Mouse (Mus musculus) MEL (cell line): ENCODE measurements around the gene Gm42957. TPM values are rescaled to one million over a fixed set of nuclear protein-coding genes. Genes with fewer than 3 reads are reported as not detected.

Experiments
- DNase-seq: peaks from one replicate; pipeline ENCODE4 v3.0.0; 2011; ENCODE audit warnings: low read depth, low spot score
- H3K27ac ChIP-seq: 2 replicates; pipeline ENCODE4 v1.5.1; 2012; ENCODE audit warnings: low read depth, mild to moderate bottlenecking, control low read depth, low read length, moderate library complexity; ENCODE audit not compliant: control insufficient read depth
- H3K27me3 ChIP-seq, 2 experiments: fragments of 150-350 bp in 1 of 2; sonication (generic) in 1 of 2; 2 replicates each; pipeline ENCODE4 v1.6.1; 2012; ENCODE audit warnings: low read length in 2 of 2, mild to moderate bottlenecking in 2 of 2, improper control_type of control experiment in 1 of 2, moderate library complexity in 1 of 2; ENCODE audit not compliant: insufficient read depth in 2 of 2, control insufficient read depth in 1 of 2
- H3K36me3 ChIP-seq, 2 experiments: 2 replicates each; pipeline ENCODE4 v1.6.1; 2012 to 2014; ENCODE audit warnings: low read length in 2 of 2, improper control_type of control experiment in 1 of 2, inconsistent platforms in 1 of 2, mild to moderate bottlenecking in 1 of 2; ENCODE audit not compliant: insufficient read depth in 2 of 2, control insufficient read depth in 1 of 2
- H3K4me1 ChIP-seq, 2 experiments: fragments of 150-350 bp in 1 of 2; sonication (generic) in 1 of 2; 2 replicates each; pipeline ENCODE4 v1.6.1; 2012; ENCODE audit warnings: low read length in 2 of 2, improper control_type of control experiment in 1 of 2, mild to moderate bottlenecking in 1 of 2; ENCODE audit not compliant: insufficient read depth in 2 of 2, control insufficient read depth in 1 of 2
- H3K4me3 ChIP-seq, 2 experiments: fragments of 150-350 bp in 1 of 2; sonication (generic) in 1 of 2; 2 replicates each; pipeline ENCODE4 v1.5.1; 2012; ENCODE audit warnings: low read depth in 2 of 2, low read length in 2 of 2, mild to moderate bottlenecking in 2 of 2, moderate library complexity in 2 of 2, control low read depth in 1 of 2, improper control_type of control experiment in 1 of 2; ENCODE audit not compliant: control insufficient read depth in 1 of 2, insufficient read depth in 1 of 2
- H3K79me2 ChIP-seq: 2 replicates; pipeline ENCODE4 v1.6.1; 2012; ENCODE audit warnings: mild to moderate bottlenecking, low read length, moderate library complexity; ENCODE audit not compliant: control insufficient read depth, poor library complexity, insufficient read depth
- H3K9ac ChIP-seq: 2 replicates; pipeline ENCODE4 v1.6.1; 2012; ENCODE audit warnings: low read depth, mild to moderate bottlenecking, control low read depth, low read length, moderate library complexity; ENCODE audit not compliant: control insufficient read depth, poor library complexity, severe bottlenecking
- H3K9me3 ChIP-seq: fragments of 150-350 bp; sonication (generic); replicated peaks from 2 replicates; pipeline ENCODE4 v1.6.1; 2012; ENCODE audit warnings: mild to moderate bottlenecking, low read length, improper control_type of control experiment, moderate library complexity; ENCODE audit not compliant: insufficient read depth
- BHLHE40 ChIP-seq: IDR thresholded peaks from 2 replicates; pipeline ENCODE4 v1.6.1; 2012; ENCODE audit warnings: low read depth, mild to moderate bottlenecking, inconsistent platforms, low read length, improper control_type of control experiment, borderline replicate concordance
- CHD1 ChIP-seq: IDR thresholded peaks from 2 replicates; pipeline ENCODE4 v1.6.1; 2012; ENCODE audit warnings: low read depth, mild to moderate bottlenecking, inconsistent platforms, low read length, improper control_type of control experiment
- CTCF ChIP-seq, 3 experiments: IDR thresholded peaks in 2 of 3; conservative IDR thresholded peaks in 1 of 3; 2 replicates each; pipeline ENCODE4 v1.5.1; 2011 to 2012; ENCODE audit warnings: low read length in 3 of 3, low read depth in 2 of 3, mild to moderate bottlenecking in 2 of 3, improper control_type of control experiment in 1 of 3, inconsistent platforms in 1 of 3, mixed read lengths in 1 of 3, moderate library complexity in 1 of 3; ENCODE audit not compliant: control insufficient read depth in 1 of 3, insufficient read depth in 1 of 3, poor library complexity in 1 of 3, severe bottlenecking in 1 of 3
- E2F4 ChIP-seq: IDR thresholded peaks from 2 replicates; pipeline ENCODE4 v1.6.1; 2011; ENCODE audit warnings: low read depth, low read length, improper control_type of control experiment, borderline replicate concordance
- ELF1 ChIP-seq: IDR thresholded peaks from 2 replicates; pipeline ENCODE4 v1.6.1; 2014; ENCODE audit warnings: low read depth, mild to moderate bottlenecking, inconsistent platforms, low read length, improper control_type of control experiment, moderate library complexity
- EP300 ChIP-seq, 2 experiments: IDR thresholded peaks; 2 replicates each; pipeline ENCODE4 v1.6.1; 2011; ENCODE audit warnings: improper control_type of control experiment in 2 of 2, low read length in 2 of 2, low read depth in 1 of 2, mild to moderate bottlenecking in 1 of 2
- ETS1 ChIP-seq: IDR thresholded peaks from 2 replicates; pipeline ENCODE4 v1.6.1; 2012; ENCODE audit warnings: low read depth, mild to moderate bottlenecking, inconsistent platforms, low read length, improper control_type of control experiment, moderate library complexity
- GABPA ChIP-seq: IDR thresholded peaks from 2 replicates; pipeline ENCODE4 v1.6.1; 2012; ENCODE audit warnings: low read depth, mild to moderate bottlenecking, inconsistent platforms, low read length, improper control_type of control experiment, moderate library complexity
- GATA1 ChIP-seq: IDR thresholded peaks from 2 replicates; pipeline ENCODE4 v1.6.1; 2011; ENCODE audit warnings: low read depth, low read length, improper control_type of control experiment
- JUND ChIP-seq: IDR thresholded peaks from 2 replicates; pipeline ENCODE4 v1.6.1; 2011; ENCODE audit warnings: low read depth, mild to moderate bottlenecking, improper control_type of control experiment, low read length
- MAFK ChIP-seq: IDR thresholded peaks from 2 replicates; pipeline ENCODE4 v1.6.1; 2011; ENCODE audit warnings: low read depth, mild to moderate bottlenecking, low read length, improper control_type of control experiment, borderline replicate concordance
- MAX ChIP-seq: IDR thresholded peaks from 2 replicates; pipeline ENCODE4 v1.6.1; 2011; ENCODE audit warnings: low read length, improper control_type of control experiment
- MAZ ChIP-seq: IDR thresholded peaks from 2 replicates; pipeline ENCODE4 v1.6.1; 2012; ENCODE audit warnings: low read depth, mild to moderate bottlenecking, inconsistent platforms, low read length, improper control_type of control experiment
- MEF2A ChIP-seq: IDR thresholded peaks from 2 replicates; pipeline ENCODE4 v1.6.1; 2014; ENCODE audit warnings: low read depth, mild to moderate bottlenecking, inconsistent platforms, low read length, improper control_type of control experiment; ENCODE audit not compliant: poor library complexity, insufficient replicate concordance, severe bottlenecking; ENCODE audit errors: extremely low read depth
- MXI1 ChIP-seq: IDR thresholded peaks from 2 replicates; pipeline ENCODE4 v1.6.1; 2011; ENCODE audit warnings: mild to moderate bottlenecking, low read depth, low read length, improper control_type of control experiment
- MYB ChIP-seq: IDR thresholded peaks from 2 replicates; pipeline ENCODE4 v1.6.1; 2011; ENCODE audit warnings: mild to moderate bottlenecking, low read depth, low read length, improper control_type of control experiment
- MYC ChIP-seq: IDR thresholded peaks from 2 replicates; pipeline ENCODE4 v1.6.1; 2011; ENCODE audit warnings: low read depth, mild to moderate bottlenecking, low read length, improper control_type of control experiment, moderate library complexity
- NELFE ChIP-seq: IDR thresholded peaks from 2 replicates; pipeline ENCODE4 v1.6.1; 2011; ENCODE audit warnings: low read depth, low read length, improper control_type of control experiment
- NRF1 ChIP-seq: IDR thresholded peaks from 2 replicates; pipeline ENCODE4 v1.6.1; 2014; ENCODE audit warnings: low read depth, mild to moderate bottlenecking, inconsistent platforms, low read length, improper control_type of control experiment, moderate library complexity; ENCODE audit not compliant: poor library complexity, insufficient read depth, severe bottlenecking
- POLR2A ChIP-seq, 2 experiments: IDR thresholded peaks; 2 replicates each; pipeline ENCODE4 v1.6.1; 2011 to 2012; ENCODE audit warnings: low read length in 2 of 2, mild to moderate bottlenecking in 2 of 2, control low read depth in 1 of 2, improper control_type of control experiment in 1 of 2, low read depth in 1 of 2, moderate library complexity in 1 of 2; ENCODE audit not compliant: control insufficient read depth in 1 of 2, insufficient read depth in 1 of 2, poor library complexity in 1 of 2
- RAD21 ChIP-seq: IDR thresholded peaks from 2 replicates; pipeline ENCODE4 v1.6.1; 2011; ENCODE audit warnings: mild to moderate bottlenecking, low read depth, low read length, improper control_type of control experiment
- RCOR1 ChIP-seq: IDR thresholded peaks from 2 replicates; pipeline ENCODE4 v1.6.1; 2012; ENCODE audit warnings: low read depth, mild to moderate bottlenecking, inconsistent platforms, low read length, improper control_type of control experiment
- SIN3A ChIP-seq: IDR thresholded peaks from 2 replicates; pipeline ENCODE4 v1.6.1; 2012; ENCODE audit warnings: low read length, improper control_type of control experiment, inconsistent platforms
- SMC3 ChIP-seq: IDR thresholded peaks from 2 replicates; pipeline ENCODE4 v1.6.1; 2011; ENCODE audit warnings: low read depth, low read length, improper control_type of control experiment
- TAL1 ChIP-seq: IDR thresholded peaks from 2 replicates; pipeline ENCODE4 v1.6.1; 2012; ENCODE audit warnings: mild to moderate bottlenecking, inconsistent platforms, low read length, moderate library complexity, mixed read lengths
- TBP ChIP-seq: IDR thresholded peaks from 2 replicates; pipeline ENCODE4 v1.8.0; 2011; ENCODE audit warnings: low read depth, low read length, improper control_type of control experiment
- TCF12 ChIP-seq: IDR thresholded peaks from 2 replicates; pipeline ENCODE4 v1.6.1; 2014; ENCODE audit warnings: low read depth, mild to moderate bottlenecking, inconsistent platforms, low read length, improper control_type of control experiment, moderate library complexity
- UBTF ChIP-seq: IDR thresholded peaks from 2 replicates; pipeline ENCODE4 v1.6.1; 2012; ENCODE audit warnings: low read depth, mild to moderate bottlenecking, inconsistent platforms, low read length, improper control_type of control experiment, moderate library complexity, borderline replicate concordance; ENCODE audit not compliant: insufficient read depth
- USF2 ChIP-seq, 2 experiments: IDR thresholded peaks; 2 replicates each; pipeline ENCODE4 v1.6.1; 2011 to 2012; ENCODE audit warnings: improper control_type of control experiment in 2 of 2, low read length in 2 of 2, borderline replicate concordance in 1 of 2, inconsistent platforms in 1 of 2, low read depth in 1 of 2, mild to moderate bottlenecking in 1 of 2; ENCODE audit not compliant: insufficient read depth in 1 of 2
- ZC3H11A ChIP-seq: IDR thresholded peaks from 2 replicates; pipeline ENCODE4 v1.6.1; 2012; ENCODE audit warnings: low read depth, mild to moderate bottlenecking, inconsistent platforms, low read length, improper control_type of control experiment
- ZKSCAN1 ChIP-seq: IDR thresholded peaks from 2 replicates; pipeline ENCODE4 v1.6.1; 2012; ENCODE audit warnings: low read depth, mild to moderate bottlenecking, inconsistent platforms, low read length, improper control_type of control experiment, moderate library complexity
- ZMIZ1 ChIP-seq: IDR thresholded peaks from 2 replicates; pipeline ENCODE4 v1.6.1; 2012; ENCODE audit warnings: low read depth, mild to moderate bottlenecking, inconsistent platforms, low read length, improper control_type of control experiment, moderate library complexity
- ZNF384 ChIP-seq: IDR thresholded peaks from 2 replicates; pipeline ENCODE4 v1.6.1; 2012; ENCODE audit warnings: low read depth, mild to moderate bottlenecking, inconsistent platforms, low read length, improper control_type of control experiment
- polyA plus RNA-seq, 2 experiments: library from polyadenylated mRNA; stranded (reverse) in 1 of 2; unstranded in 1 of 2; fragments of >175 nt in 1 of 2; fragments of >200 nt in 1 of 2; gene quantifications; 2 replicates each; pipeline versions ENCODE4 v1.2.1 to v1.2.4; 2012; ENCODE audit warnings: low replicate concordance in 2 of 2, low read depth in 1 of 2; ENCODE audit not compliant: insufficient read length in 2 of 2, insufficient read depth in 1 of 2, missing spikeins in 1 of 2
- total RNA-seq: library from RNA; depleted of rRNA; stranded (reverse); fragments of 300-350 nt; gene quantifications from 2 replicates; pipeline ENCODE4 v1.2.3, GENCODE M21; 2012; rRNA removed

Gm42957 gene
- 0.16 and 0.19 TPM in 2 replicates for total RNA-seq
- polyA plus RNA-seq, result under 1 TPM in 1 of 2 experiments, not detected in 1; 0.06 TPM

DNA sequence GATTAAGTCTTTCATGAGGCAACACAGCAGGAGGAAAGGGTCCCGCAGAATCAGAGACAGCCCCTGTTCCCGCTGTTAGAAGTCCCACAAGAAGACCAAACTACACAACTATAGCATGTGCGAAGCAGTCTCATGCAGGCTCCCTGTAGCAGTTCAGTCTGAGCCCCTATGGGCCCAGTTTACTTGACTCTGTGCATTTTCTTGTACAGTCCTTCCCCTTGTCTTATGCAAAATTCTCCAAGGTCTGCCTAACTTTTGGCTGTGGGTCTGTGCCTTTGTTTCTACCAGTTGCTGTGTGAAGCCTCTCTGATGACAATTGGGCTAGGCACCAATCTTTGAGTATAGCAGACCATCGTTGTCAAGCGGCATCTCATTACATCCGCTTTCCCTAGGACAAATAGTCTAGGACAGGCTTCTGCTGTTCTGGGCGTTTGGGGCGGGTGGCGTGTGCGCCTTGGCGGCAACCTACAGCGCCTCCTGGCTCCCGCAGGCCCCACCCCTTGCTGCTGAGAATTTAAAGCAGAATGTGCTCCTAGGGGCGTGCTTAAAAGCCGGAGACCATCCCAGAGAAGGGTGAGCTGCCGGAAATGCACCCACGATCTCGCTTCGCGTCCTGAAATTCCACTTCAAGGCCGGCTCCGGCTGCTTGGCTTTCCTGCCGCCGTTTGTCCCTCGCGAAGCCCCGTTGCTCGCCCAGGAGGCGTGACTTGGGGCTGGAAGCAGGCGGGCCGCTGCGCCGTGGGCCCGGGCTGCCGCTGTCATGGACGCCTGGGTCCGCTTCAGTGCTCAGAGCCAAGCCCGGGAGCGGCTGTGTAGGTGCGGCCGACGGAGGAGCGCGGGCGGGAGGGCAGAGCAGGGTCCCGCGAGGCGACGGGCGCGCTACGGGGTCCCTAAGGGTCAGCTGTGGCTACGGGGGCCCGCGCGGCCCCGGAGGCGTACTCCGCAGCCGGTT, at the start of gene Gm42957, which contains the start of gene Pex11b:
Gm42957 (plus strand) TSS at position 547 of the 952 bp plus-strand sequence.
Pex11b (plus strand) TSS at position 449 of the 952 bp plus-strand sequence.
- DNase-seq, result peak; percentile 99
- Histone ChIP-seq H3K4me1 (peaks cover 7 to 23% of the 10 kb centered on the region in 2 experiments), H3K27me3 (no peaks in the 10 kb centered on the region), H3K9ac (peak within 1 kb of the TSS; percentile 87), H3K79me2 (peaks cover 24% of the 10 kb centered on the region), H3K9me3 (no peaks in the 10 kb centered on the region), H3K4me3 (peak within 1 kb of the TSS; percentile 73 to 89), H3K27ac (peak within 1 kb of the TSS; percentile 80), H3K36me3 (peaks cover 18 to 36% of the 10 kb centered on the region in 2 experiments)
- TF ChIP-seq E2F4 (peak; percentile 94), RCOR1 (no peak), CHD1 (no peak; the same call in 1 of the 2 replicates), MXI1 (peak; percentile 97), SMC3 (peak; percentile 42), TAL1 (no peak), ZC3H11A (peak; percentile 23; the same call in 1 of the 2 replicates), ETS1 (peak; percentile 58; the same call in 1 of the 2 replicates), ZNF384 (no peak), TBP (peak; percentile 95), GATA1 (no peak), NRF1 (0 out of 2 replicates have a peak, but pooled peaks have one; percentile 22), MAFK (no peak), SIN3A (peak; percentile 98), UBTF (peak; percentile 98; the same call in 1 of the 2 replicates), RAD21 (no peak), CTCF (IDR thresholded peaks at IDR 0.05 in 2 of 3, conservative IDR thresholded peaks at IDR 0.05 in 1 of 3; ENCODE audit: control insufficient read depth in 1 of 3, insufficient read depth in 1 of 3, low read depth in 2 of 3, low read length in 3 of 3, poor library complexity in 1 of 3, severe bottlenecking in 1 of 3) (peak in 2 of 3 experiments; percentile 48 to 49; a peak in 5 of 6 replicates), POLR2A (IDR thresholded peaks at IDR 0.05; ENCODE audit: control insufficient read depth in 1 of 2, insufficient read depth in 1 of 2, low read depth in 1 of 2, low read length in 2 of 2, poor library complexity in 1 of 2) (peak; percentile 89 to 95), NELFE (peak; percentile 88), MAZ (peak; percentile 80; the same call in 1 of the 2 replicates), MYB (no peak), TCF12 (peak; percentile 76), ELF1 (peak; percentile 62; the same call in 1 of the 2 replicates), MYC (peak; percentile 83), GABPA (0 out of 2 replicates have a peak, but pooled peaks have one; percentile 39), ZMIZ1 (peak; percentile 90), MEF2A (0 out of 2 replicates have a peak, but pooled peaks have one; percentile 15), BHLHE40 (no peak), USF2 (IDR thresholded peaks at IDR 0.05; ENCODE audit: borderline replicate concordance in 1 of 2, insufficient read depth in 1 of 2, low read depth in 1 of 2, low read length in 2 of 2) (no peak), JUND (no peak), EP300 (IDR thresholded peaks at IDR 0.05; ENCODE audit: low read depth in 1 of 2, low read length in 2 of 2) (peak in 1 of 2 experiments; percentile 47; a peak in 1 of 4 replicates), MAX (peak; percentile 92), ZKSCAN1 (no peak)
